Mouse (Mus musculus): ENCODE measurements around the gene Mpg. TPM values are rescaled to one million over a fixed set of nuclear protein-coding genes. Genes with fewer than 3 reads are reported as not detected.

Mpg gene
- total and polyA plus RNA-seq, 2 experiments from 2014 or later = 29.7 to 31.0 TPM

DNA sequence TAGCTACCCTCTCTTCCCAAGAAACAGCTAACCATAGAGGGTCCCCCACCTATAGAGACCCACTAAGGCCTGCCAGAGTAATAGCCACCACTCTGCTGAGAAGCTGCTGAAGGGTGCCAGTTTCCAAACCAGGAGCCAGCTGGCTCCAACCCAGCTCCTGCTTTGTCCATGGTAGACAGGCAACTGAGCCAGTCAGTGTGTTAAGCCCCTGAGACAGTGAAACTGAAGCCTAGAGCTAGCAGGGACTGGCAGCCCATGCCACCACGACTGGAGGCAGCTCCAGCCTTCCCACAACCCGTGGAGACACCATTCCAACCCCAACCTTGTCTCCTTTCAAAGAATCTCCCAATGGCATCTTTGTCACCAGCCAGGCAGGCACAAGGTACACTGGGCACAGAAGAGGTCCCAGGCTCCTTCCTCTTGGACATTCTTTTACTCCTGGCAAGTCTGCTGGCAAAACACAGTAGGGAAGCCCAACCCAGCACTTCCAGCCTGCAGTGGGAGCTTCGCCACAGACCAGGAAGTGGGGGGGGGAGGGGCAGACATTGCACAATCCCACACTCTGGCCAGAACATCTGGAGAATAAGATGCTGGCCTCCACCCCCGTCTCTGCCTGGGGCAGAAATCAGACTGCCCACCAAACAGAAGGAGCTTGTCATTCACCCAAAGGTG, 1.7 kb upstream of the Mpg start:
- Histone ChIP-seq H3K4me1 (ENCODE audit: insufficient read depth) (peaks cover 10% of the 10 kb centered on the region), H3K4me2 (ENCODE audit: low read depth) (no peak overlapping the region), H3K9me3 (ENCODE audit: low read length) (no peaks in the 10 kb centered on the region), H3K4me3 (ENCODE audit: low read depth, low read length) (no peak overlapping the region), H3K27ac (ENCODE audit: low read depth, low read length) (peak overlapping the region; percentile 59; the same call in 1 of the 2 replicates), H3K9ac (no peak overlapping the region), H3K36me3 (ENCODE audit: insufficient read depth) (peaks cover 5% of the 10 kb centered on the region; the same call in 1 of the 2 replicates), H3K27me3 (ENCODE audit: insufficient read depth, low read length) (peaks cover 12% of the 10 kb centered on the region)
- WGBS = 19% methylated on average over 4 of the region's 4 CpGs
- no peak for TF ChIP-seq CTCF (IDR thresholded peaks at IDR 0.05; ENCODE audit: low read depth)
- peak; percentile 66 for DNase-seq
- peak; percentile 8 for ATAC-seq

GRCm38 (mm10) chr11:32225222-32226104, 842 bp upstream of the Mpg start:
- no peak overlapping the region for H3K4me2 ChIP-seq (ENCODE audit: low read depth)
- ATAC-seq = no peak
- DNase-seq = no peak

GRCm38 (mm10) chr11:32227041-32227440, 736 bp downstream of the Mpg start:
- ATAC-seq = no peak
- WGBS = 15% methylated on average over 1 of the region's 1 CpGs
- no peak for DNase-seq
- no peak for TF ChIP-seq CTCF (IDR thresholded peaks at IDR 0.05; ENCODE audit: low read depth)
- peaks cover 10% of the 10 kb centered on the region for H3K4me1 ChIP-seq (ENCODE audit: insufficient read depth)
- H3K27me3 ChIP-seq (ENCODE audit: insufficient read depth, low read length) = peaks cover 9% of the 10 kb centered on the region
- H3K4me3 ChIP-seq (ENCODE audit: low read depth, low read length) = peak overlapping the region; percentile 62
- peak overlapping the region; percentile 78 for H3K27ac ChIP-seq (ENCODE audit: low read depth, low read length)
- no peaks in the 10 kb centered on the region for H3K9me3 ChIP-seq (ENCODE audit: low read length)
- peaks cover 25% of the 10 kb centered on the region for H3K36me3 ChIP-seq (ENCODE audit: insufficient read depth)
- H3K9ac ChIP-seq = peak overlapping the region; percentile 82
- H3K4me2 ChIP-seq (ENCODE audit: low read depth) = peak overlapping the region; percentile 80

More at GRCm38 (mm10) chr11:32225222-32226104, 842 bp upstream of the Mpg start:
- Histone ChIP-seq H3K4me1 (ENCODE audit: insufficient read depth) (peaks cover 10% of the 10 kb centered on the region), H3K9me3 (ENCODE audit: low read length) (no peaks in the 10 kb centered on the region), H3K4me3 (ENCODE audit: low read depth, low read length) (no peak overlapping the region), H3K27ac (ENCODE audit: low read depth, low read length) (peak overlapping the region; percentile 59), H3K27me3 (ENCODE audit: insufficient read depth, low read length) (peaks cover 12% of the 10 kb centered on the region), H3K9ac (no peak overlapping the region), H3K36me3 (ENCODE audit: insufficient read depth) (peaks cover 11% of the 10 kb centered on the region; the same call in 1 of the 2 replicates)
- TF ChIP-seq CTCF (IDR thresholded peaks at IDR 0.05; ENCODE audit: low read depth) = no peak
- WGBS = 56% methylated on average over 7 of the region's 7 CpGs

DNA sequence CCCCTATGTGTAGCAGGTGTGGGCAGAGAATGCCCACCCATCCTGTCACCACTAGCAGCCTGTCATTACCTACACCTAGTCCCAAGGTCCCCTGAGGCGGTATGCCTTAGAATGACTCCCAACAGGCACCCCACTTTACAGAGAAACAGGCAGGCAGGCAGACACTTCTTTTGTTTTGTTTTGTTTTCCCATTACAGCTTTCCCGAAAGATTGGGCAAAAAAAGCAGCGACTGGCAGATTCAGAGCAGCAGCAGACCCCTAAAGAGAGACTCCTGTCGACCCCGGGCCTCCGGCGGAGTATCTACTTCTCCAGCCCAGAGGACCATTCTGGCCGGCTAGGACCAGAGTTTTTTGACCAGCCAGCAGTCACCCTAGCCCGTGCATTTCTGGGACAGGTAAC, 1.2 kb downstream of the Mpg start:
- Histone ChIP-seq H3K9ac (no peak overlapping the region; the same call in 1 of the 2 replicates), H3K27ac (ENCODE audit: low read depth, low read length) (no peak overlapping the region)
- 81% methylated on average over 9 of the region's 9 CpGs for WGBS

DNA sequence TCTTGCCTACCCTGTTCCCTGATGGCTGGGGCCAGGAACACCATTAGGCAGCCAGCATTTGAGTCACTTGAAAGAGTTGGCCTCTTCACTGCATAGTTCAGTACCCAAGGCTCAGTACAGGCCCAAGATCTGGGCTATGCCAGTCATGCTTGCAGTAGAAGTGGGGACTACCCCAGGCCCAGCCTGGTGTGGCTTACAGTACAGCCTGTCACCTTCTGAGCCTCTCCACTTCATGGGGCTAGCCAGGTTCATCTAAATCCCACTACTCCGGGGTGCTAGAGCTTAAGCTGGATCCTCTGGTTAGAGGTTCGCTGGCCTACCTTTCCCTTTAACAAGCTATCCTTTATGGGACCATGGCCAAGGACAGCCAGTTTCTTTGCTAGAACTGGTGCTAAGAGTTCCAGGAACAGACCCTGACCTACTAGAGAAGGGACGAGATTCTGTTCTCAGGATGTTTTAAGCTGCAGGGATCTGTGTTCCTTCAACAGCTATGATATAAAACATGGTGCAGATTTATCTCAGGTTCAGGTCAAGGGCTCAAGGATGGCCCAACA, 2.1 kb downstream of the Mpg start:
- Histone ChIP-seq H3K9ac (no peak overlapping the region), H3K36me3 (ENCODE audit: insufficient read depth) (peaks cover 30% of the 10 kb centered on the region), H3K27me3 (ENCODE audit: insufficient read depth, low read length) (0 out of 2 replicates have a peak, but pooled peaks cover 3% of the 10 kb centered on the region), H3K4me2 (ENCODE audit: low read depth) (no peak overlapping the region), H3K4me1 (ENCODE audit: insufficient read depth) (peaks cover 10% of the 10 kb centered on the region), H3K4me3 (ENCODE audit: low read depth, low read length) (no peak overlapping the region), H3K27ac (ENCODE audit: low read depth, low read length) (no peak overlapping the region), H3K9me3 (ENCODE audit: low read length) (no peaks in the 10 kb centered on the region)
- TF ChIP-seq CTCF (IDR thresholded peaks at IDR 0.05; ENCODE audit: low read depth) = no peak
- DNase-seq = no peak
- WGBS = 97% methylated on average over 3 of the region's 3 CpGs
- no peak for ATAC-seq

More for the DNA sequence above, 1.2 kb downstream of the Mpg start:
- ATAC-seq = no peak
- Histone ChIP-seq H3K4me2 (ENCODE audit: low read depth) (0 out of 2 replicates have a peak overlapping the region, but pooled peaks have one; percentile 80), H3K4me3 (ENCODE audit: low read depth, low read length) (no peak overlapping the region), H3K9me3 (ENCODE audit: low read length) (no peaks in the 10 kb centered on the region), H3K4me1 (ENCODE audit: insufficient read depth) (peaks cover 10% of the 10 kb centered on the region), H3K36me3 (ENCODE audit: insufficient read depth) (peaks cover 26% of the 10 kb centered on the region), H3K27me3 (ENCODE audit: insufficient read depth, low read length) (peaks cover 9% of the 10 kb centered on the region)
- TF ChIP-seq CTCF (IDR thresholded peaks at IDR 0.05; ENCODE audit: low read depth) = no peak
- DNase-seq = no peak

- DNase-seq (no peak), ATAC-seq (no peak)
- H3K4me1 ChIP-seq (ENCODE audit: insufficient read depth) = peaks cover 14% of the 10 kb centered on the region
- no peak overlapping the region for H3K9ac ChIP-seq
- H3K27ac ChIP-seq (ENCODE audit: low read depth, low read length) = no peak overlapping the region
- 80% methylated on average over 4 of the region's 4 CpGs for WGBS
- H3K4me3 ChIP-seq (ENCODE audit: low read depth, low read length) = no peak overlapping the region
- no peaks in the 10 kb centered on the region for H3K27me3 ChIP-seq (ENCODE audit: insufficient read depth, low read length)
- H3K4me2 ChIP-seq (ENCODE audit: low read depth) = no peak overlapping the region
- no peaks in the 10 kb centered on the region for H3K9me3 ChIP-seq (ENCODE audit: low read length)
- peaks cover 30% of the 10 kb centered on the region for H3K36me3 ChIP-seq (ENCODE audit: insufficient read depth)
- TF ChIP-seq CTCF (IDR thresholded peaks at IDR 0.05; ENCODE audit: low read depth) = 0 out of 2 replicates have a peak, but pooled peaks have one; percentile 8
Observed at GRCm38 (mm10) chr11:32230220-32230619, 3.9 kb downstream of the Mpg start.
